Mouse (Mus musculus) liver, postnatal 0 days (tissue): ENCODE data around the gene Scn4a.

Experiments used
- CTCF ChIP-seq: sonication (generic); IDR thresholded peaks from 2 replicates; pipeline ENCODE4 v1.5.1; 2016; ENCODE audit warnings: antibody characterized with exemption, low read depth
- EP300 ChIP-seq: IDR thresholded peaks from 2 replicates; pipeline ENCODE4 v1.6.1; 2016; ENCODE audit warnings: antibody characterized with exemption, low read depth, mild to moderate bottlenecking

GRCm38 (mm10) chr11:106332458-106332857, 20.6 kb downstream of the Scn4a start:
- TF ChIP-seq EP300 (no peak), CTCF (no peak)
